Mouse (Mus musculus): ENCODE results near the gene Islr2. TPM values are rescaled to one million over a fixed set of nuclear protein-coding genes. Genes with fewer than 3 reads are reported as not detected.

The Islr2 gene
- polyA plus RNA-seq, 1 experiment, result not detected

GRCm38 (mm10) chr9:58174818-58175251 is 29.3 kb downstream of the Islr2 start:
- Histone ChIP-seq H3K4me3 (ENCODE audit: insufficient read depth, low read length) (no peak overlapping the region), H3K4me1 (ENCODE audit: control insufficient read depth, insufficient read depth, low read length) (peaks cover 11% of the 10 kb centered on the region), H3K27ac (ENCODE audit: insufficient read depth, low read length) (peak overlapping the region; percentile 41; the same call in 1 of the 2 replicates)
- TF ChIP-seq POLR2A (IDR thresholded peaks at IDR 0.05; ENCODE audit: low read depth, low read length), result no peak
- no peak for TF ChIP-seq CTCF (IDR thresholded peaks at IDR 0.05; ENCODE audit: borderline replicate concordance, insufficient read depth, low read length)

- H3K4me1 ChIP-seq (ENCODE audit: control insufficient read depth, insufficient read depth, low read length), result peaks cover 11% of the 10 kb centered on the region
- H3K4me3 ChIP-seq (ENCODE audit: insufficient read depth, low read length), result no peak overlapping the region
- no peak for TF ChIP-seq CTCF (IDR thresholded peaks at IDR 0.05; ENCODE audit: borderline replicate concordance, insufficient read depth, low read length)
- no peak for TF ChIP-seq POLR2A (IDR thresholded peaks at IDR 0.05; ENCODE audit: low read depth, low read length)
- H3K27ac ChIP-seq (ENCODE audit: insufficient read depth, low read length), result no peak overlapping the region
Measured at GRCm38 (mm10) chr9:58172863-58173262, 31.3 kb downstream of the Islr2 start.

- H3K4me3 ChIP-seq (ENCODE audit: insufficient read depth, low read length), result no peak overlapping the region
- no peaks in the 10 kb centered on the region for H3K4me1 ChIP-seq (ENCODE audit: control insufficient read depth, insufficient read depth, low read length)
- H3K27ac ChIP-seq (ENCODE audit: insufficient read depth, low read length), result no peak overlapping the region
- TF ChIP-seq POLR2A (IDR thresholded peaks at IDR 0.05; ENCODE audit: low read depth, low read length) (no peak), CTCF (IDR thresholded peaks at IDR 0.05; ENCODE audit: borderline replicate concordance, insufficient read depth, low read length) (no peak)
Measured at GRCm38 (mm10) chr9:58169426-58169825, 34.7 kb downstream of the Islr2 start.

- no peaks in the 10 kb centered on the region for H3K4me1 ChIP-seq (ENCODE audit: control insufficient read depth, insufficient read depth, low read length)
- TF ChIP-seq POLR2A (IDR thresholded peaks at IDR 0.05; ENCODE audit: low read depth, low read length) (no peak), CTCF (IDR thresholded peaks at IDR 0.05; ENCODE audit: borderline replicate concordance, insufficient read depth, low read length) (no peak)
- no peak overlapping the region for H3K27ac ChIP-seq (ENCODE audit: insufficient read depth, low read length)
- no peak overlapping the region for H3K4me3 ChIP-seq (ENCODE audit: insufficient read depth, low read length)
Measured at GRCm38 (mm10) chr9:58168880-58169279, 35.2 kb downstream of the Islr2 start.

- Histone ChIP-seq H3K27ac (ENCODE audit: insufficient read depth, low read length) (no peak overlapping the region), H3K4me3 (ENCODE audit: insufficient read depth, low read length) (no peak overlapping the region), H3K4me1 (ENCODE audit: control insufficient read depth, insufficient read depth, low read length) (0 out of 2 replicates have a peak, but pooled peaks cover 2% of the 10 kb centered on the region)
- no peak for TF ChIP-seq POLR2A (IDR thresholded peaks at IDR 0.05; ENCODE audit: low read depth, low read length)
- TF ChIP-seq CTCF (IDR thresholded peaks at IDR 0.05; ENCODE audit: borderline replicate concordance, insufficient read depth, low read length), result no peak
Measured at GRCm38 (mm10) chr9:58165779-58166178, 38.3 kb downstream of the Islr2 start.

GRCm38 (mm10) chr9:58163146-58163545 is 41.0 kb downstream of the Islr2 start:
- no peak overlapping the region for H3K27ac ChIP-seq (ENCODE audit: insufficient read depth, low read length)
- TF ChIP-seq POLR2A (IDR thresholded peaks at IDR 0.05; ENCODE audit: low read depth, low read length), result no peak
- TF ChIP-seq CTCF (IDR thresholded peaks at IDR 0.05; ENCODE audit: borderline replicate concordance, insufficient read depth, low read length), result no peak
- H3K4me3 ChIP-seq (ENCODE audit: insufficient read depth, low read length), result no peak overlapping the region
- 0 out of 2 replicates have a peak, but pooled peaks cover 2% of the 10 kb centered on the region for H3K4me1 ChIP-seq (ENCODE audit: control insufficient read depth, insufficient read depth, low read length)

GRCm38 (mm10) chr9:58162173-58162572 is 41.9 kb downstream of the Islr2 start:
- no peak overlapping the region for H3K27ac ChIP-seq (ENCODE audit: insufficient read depth, low read length)
- 0 out of 2 replicates have a peak, but pooled peaks cover 2% of the 10 kb centered on the region for H3K4me1 ChIP-seq (ENCODE audit: control insufficient read depth, insufficient read depth, low read length)
- H3K4me3 ChIP-seq (ENCODE audit: insufficient read depth, low read length), result no peak overlapping the region
- TF ChIP-seq POLR2A (IDR thresholded peaks at IDR 0.05; ENCODE audit: low read depth, low read length), result no peak
- TF ChIP-seq CTCF (IDR thresholded peaks at IDR 0.05; ENCODE audit: borderline replicate concordance, insufficient read depth, low read length), result no peak

- TF ChIP-seq CTCF (IDR thresholded peaks at IDR 0.05; ENCODE audit: borderline replicate concordance, insufficient read depth, low read length) (no peak), POLR2A (IDR thresholded peaks at IDR 0.05; ENCODE audit: low read depth, low read length) (no peak)
- no peak overlapping the region for H3K4me3 ChIP-seq (ENCODE audit: insufficient read depth, low read length)
- no peak overlapping the region for H3K27ac ChIP-seq (ENCODE audit: insufficient read depth, low read length)
- 0 out of 2 replicates have a peak, but pooled peaks cover 2% of the 10 kb centered on the region for H3K4me1 ChIP-seq (ENCODE audit: control insufficient read depth, insufficient read depth, low read length)
Measured at GRCm38 (mm10) chr9:58160315-58160714, 43.8 kb downstream of the Islr2 start.

GRCm38 (mm10) chr9:58159855-58160254 is 44.3 kb downstream of the Islr2 start:
- H3K4me1 ChIP-seq (ENCODE audit: control insufficient read depth, insufficient read depth, low read length), result 0 out of 2 replicates have a peak, but pooled peaks cover 2% of the 10 kb centered on the region
- TF ChIP-seq POLR2A (IDR thresholded peaks at IDR 0.05; ENCODE audit: low read depth, low read length), result no peak
- no peak for TF ChIP-seq CTCF (IDR thresholded peaks at IDR 0.05; ENCODE audit: borderline replicate concordance, insufficient read depth, low read length)
- no peak overlapping the region for H3K4me3 ChIP-seq (ENCODE audit: insufficient read depth, low read length)
- no peak overlapping the region for H3K27ac ChIP-seq (ENCODE audit: insufficient read depth, low read length)

GRCm38 (mm10) chr9:58158541-58159311 is 45.4 kb downstream of the Islr2 start:
- TF ChIP-seq POLR2A (IDR thresholded peaks at IDR 0.05; ENCODE audit: low read depth, low read length), result peak; percentile 32; the same call in 1 of the 2 replicates
- no peak for TF ChIP-seq CTCF (IDR thresholded peaks at IDR 0.05; ENCODE audit: borderline replicate concordance, insufficient read depth, low read length)
- Histone ChIP-seq H3K4me3 (ENCODE audit: insufficient read depth, low read length) (no peak overlapping the region), H3K4me1 (ENCODE audit: control insufficient read depth, insufficient read depth, low read length) (0 out of 2 replicates have a peak, but pooled peaks cover 2% of the 10 kb centered on the region), H3K27ac (ENCODE audit: insufficient read depth, low read length) (peak overlapping the region; percentile 77)
